Mouse (Mus musculus): ENCODE measurements around the gene Dph1.

GRCm38 (mm10) chr11:75166861-75167642 lies 24.0 kb downstream of the Dph1 start:
- TF ChIP-seq CTCF (IDR thresholded peaks at IDR 0.05; ENCODE audit: low read depth, low read length) (peak; percentile 19; the same call in 1 of the 2 replicates), POLR2A (IDR thresholded peaks at IDR 0.05; ENCODE audit: extremely low read depth, insufficient read depth, low read length) (no peak)

All from liver, adult 2 months (tissue).